ENCODE assay signal across 8 mouse cellular contexts in the genomic region with DNA sequence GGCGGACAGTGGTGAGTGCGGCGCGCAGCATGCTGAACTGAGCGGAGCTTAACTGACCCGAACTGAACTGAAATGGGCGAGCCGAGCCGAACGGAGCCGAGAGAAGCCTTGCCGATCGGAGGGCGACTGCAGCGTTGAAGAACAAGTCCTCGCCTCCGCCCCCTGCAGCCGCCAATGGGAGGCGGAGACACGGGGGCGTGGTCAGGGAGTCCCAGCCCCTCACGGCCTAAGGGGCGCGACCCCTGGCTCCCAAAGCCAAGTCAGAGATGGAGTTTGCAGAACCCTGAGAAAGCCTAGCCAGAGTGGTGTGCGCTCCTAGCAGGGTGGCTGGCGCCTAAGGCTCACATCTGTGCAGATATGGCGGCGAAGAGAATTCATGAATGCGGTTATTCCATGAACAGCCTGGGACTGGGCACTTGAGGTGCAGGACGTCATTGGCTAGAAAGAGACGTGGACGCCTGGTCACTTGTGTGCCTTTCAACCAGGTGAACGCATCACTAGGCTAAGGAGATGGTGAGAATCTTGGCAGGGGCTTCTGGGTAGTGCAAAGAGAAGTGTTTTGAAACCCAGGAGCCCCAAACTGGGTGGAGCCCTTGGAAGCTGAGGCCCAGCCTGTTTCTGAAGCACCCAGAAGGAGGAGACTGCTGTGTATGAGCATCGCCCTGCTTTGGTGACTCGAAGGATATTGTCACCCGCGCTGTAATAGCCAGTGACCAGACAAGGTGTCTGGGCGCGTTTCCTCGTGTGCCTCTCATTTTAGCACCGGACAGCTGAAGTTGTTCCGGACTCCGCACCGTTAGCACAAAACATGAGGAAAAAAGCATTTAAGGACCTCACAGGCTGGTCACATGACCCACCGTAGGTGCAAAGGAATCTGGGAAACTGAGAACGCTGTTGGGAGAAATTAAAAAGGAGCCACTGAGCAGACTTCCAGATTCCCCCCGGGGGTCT. TPM values are rescaled to one million over a fixed set of nuclear protein-coding genes. Genes with fewer than 3 reads are reported as not detected.
DNase-seq lines count a peak whose midpoint lies in the region; ATAC-seq and TF ChIP-seq lines count a peak whose summit lies in the region.

TSS of gene Aldh2 (minus strand) at position 374 of the 951 bp plus-strand sequence.

- no peak for TF ChIP-seq CTCF in lung, adult 2 months (IDR thresholded peaks at IDR 0.05; ENCODE audit: insufficient read depth, low read length)

- H3K27ac ChIP-seq in forebrain, embryonic 15.5 days (replicated peaks) = peak within 1 kb of the TSS; percentile 73

- H3K4me2 ChIP-seq in forebrain, embryonic 15.5 days (replicated peaks) = peak within 1 kb of the TSS; percentile 98

- H3K27me3 ChIP-seq in forebrain, embryonic 15.5 days = no peaks in the 10 kb centered on the region

- peak; percentile 82 for ATAC-seq in forebrain, embryonic 15.5 days (replicated peaks)
- peak; percentile 62 for ATAC-seq in neutrophil, adult 5-6 weeks (ENCODE audit: extremely low read depth, insufficient number of reproducible peaks, low FRiP score, poor library complexity, severe bottlenecking)

- peak within 1 kb of the TSS; percentile 57 for H3K9ac ChIP-seq in forebrain, embryonic 15.5 days (replicated peaks)

- no peaks in the 10 kb centered on the region for H3K36me3 ChIP-seq in forebrain, embryonic 15.5 days

- H3K4me1 ChIP-seq in forebrain, embryonic 15.5 days = peaks cover 19% of the 10 kb centered on the region
- H3K4me1 ChIP-seq in lung, adult 2 months (ENCODE audit: control insufficient read depth, insufficient read depth, low read length) = peaks cover 20% of the 10 kb centered on the region

- intact Hi-C loops in heart, postnatal 25 days (cut with DNase I) = no loop called here

- H3K4me3 ChIP-seq in forebrain, embryonic 15.5 days = peak within 1 kb of the TSS; percentile 67
- H3K4me3 ChIP-seq in lung, adult 2 months (replicated peaks; ENCODE audit: extremely low read depth, low read depth, low read length) = peak within 1 kb of the TSS; percentile 89

- peak; percentile 89 for DNase-seq in ES-CJ7 (ENCODE audit: low read depth, low spot score)
- DNase-seq in cerebellum, adult 11 months = peak; percentile 60
- DNase-seq in heart, postnatal 25 days (ENCODE audit: low spot score) = peak; percentile 85
- DNase-seq in layer of hippocampus, adult 18-20 months (ENCODE audit: low spot score in 2 of 2) = peak; percentile 58 to 74
- DNase-seq in lung, adult 2 months = peak; percentile 91
- peak; percentile 73 to 79 for DNase-seq in thymus, adult 18-20 months

- 1% methylated on average over 47 of the region's 47 CpGs for WGBS in forebrain, embryonic 15.5 days
- 4% methylated on average over 47 of the region's 47 CpGs for WGBS in lung, adult 2 months

- peak; percentile 97 for TF ChIP-seq POLR2A in lung, adult 2 months (IDR thresholded peaks at IDR 0.05; ENCODE audit: borderline replicate concordance, extremely low read depth, low read depth, low read length)

- H3K9me3 ChIP-seq in forebrain, embryonic 15.5 days = no peaks in the 10 kb centered on the region

RNA-seq across cellular contexts. Expression of gene Aldh2, which starts in this region (rescaled TPM):
- polyA plus RNA-seq in forebrain, embryonic 15.5 days (2015; fragmentation: Nextera tagmentation; extraction: Ambion mirVana) = 97.5 and 97.8 TPM in 2 replicates
- total RNA-seq in heart, postnatal 25 days (2021) = 100 to 1,000 TPM; 247 TPM
- total RNA-seq in layer of hippocampus, adult 18-20 months (2021) = 100 to 1,000 TPM; 136 to 161 TPM
- 1,209 and 1,438 TPM in 2 replicates for polyA plus RNA-seq in lung, adult 2 months (2012; rRNA removed)
- total RNA-seq in neutrophil, adult 5-6 weeks (2017) = 253 and 275 TPM in 2 replicates

Comparison
In these comparisons a context has a peak if more than half of its experiments do, and no peak if none do; other contexts are left out.
1. Peak in every context shown above with its lines: DNase-seq, ATAC-seq, H3K4me3 ChIP-seq and H3K27ac ChIP-seq.
2. RNA of gene Aldh2 (polyA plus RNA-seq): 1,209 to 1,438 TPM in lung, adult 2 months; 97.5 to 97.8 TPM in forebrain, embryonic 15.5 days; every median in the first group is over 10 times any median in the second.